Mouse (Mus musculus): ENCODE measurements around the gene Aqp6. TPM values are rescaled to one million over a fixed set of nuclear protein-coding genes. Genes with fewer than 3 reads are reported as not detected.

The Aqp6 gene
- total RNA-seq, 2 experiments from 2014 or later: 0.25 TPM; not detected in 1

- no peak for DNase-seq
These were observed 1.7 kb upstream of the Aqp6 start for GRCm38 (mm10) chr15:99599245-99600070.

GRCm38 (mm10) chr15:99601823-99602120 lies 572 bp downstream of the Aqp6 start:
- no peak for DNase-seq

- no peak for DNase-seq
These were observed 1.1 kb downstream of the Aqp6 start for GRCm38 (mm10) chr15:99602206-99602820.

- no peak for DNase-seq
These were observed 2.0 kb downstream of the Aqp6 start for GRCm38 (mm10) chr15:99603216-99603615.

GRCm38 (mm10) chr15:99605595-99605994 lies 4.4 kb downstream of the Aqp6 start:
- no peak for DNase-seq

GRCm38 (mm10) chr15:99606515-99606914 lies 5.3 kb downstream of the Aqp6 start:
- no peak for DNase-seq

- DNase-seq: no peak
These were observed 6.4 kb downstream of the Aqp6 start for GRCm38 (mm10) chr15:99607388-99608113.

- no peak for DNase-seq
These were observed 7.4 kb downstream of the Aqp6 start for GRCm38 (mm10) chr15:99608382-99609125.

GRCm38 (mm10) chr15:99611563-99611962 lies 10.4 kb downstream of the Aqp6 start:
- DNase-seq: no peak

GRCm38 (mm10) chr15:99614273-99614672 lies 13.1 kb downstream of the Aqp6 start:
- DNase-seq: no peak

GRCm38 (mm10) chr15:99614753-99615152 lies 13.6 kb downstream of the Aqp6 start:
- peak; percentile 28 to 38 for DNase-seq

GRCm38 (mm10) chr15:99615246-99615645 lies 14.0 kb downstream of the Aqp6 start:
- DNase-seq: no peak

- no peak for DNase-seq
These were observed 17.4 kb downstream of the Aqp6 start for GRCm38 (mm10) chr15:99618595-99618994.

GRCm38 (mm10) chr15:99619821-99620220 lies 18.6 kb downstream of the Aqp6 start:
- no peak for DNase-seq

- no peak for DNase-seq
These were observed 20.9 kb downstream of the Aqp6 start for GRCm38 (mm10) chr15:99622063-99622462.

GRCm38 (mm10) chr15:99631618-99632017 lies 30.4 kb downstream of the Aqp6 start:
- DNase-seq: no peak

- DNase-seq: peak in 1 of 2 experiments; percentile 12
These were observed 33.5 kb downstream of the Aqp6 start for GRCm38 (mm10) chr15:99634702-99635101.

- no peak for DNase-seq
These were observed 36.4 kb downstream of the Aqp6 start for GRCm38 (mm10) chr15:99637405-99638123.

- no peak for DNase-seq
These were observed 36.9 kb downstream of the Aqp6 start for GRCm38 (mm10) chr15:99638124-99638485.

- no peak for DNase-seq
These were observed 41.4 kb downstream of the Aqp6 start for GRCm38 (mm10) chr15:99642622-99643021.

GRCm38 (mm10) chr15:99643832-99644231 lies 42.6 kb downstream of the Aqp6 start:
- DNase-seq: no peak

GRCm38 (mm10) chr15:99644776-99645175 lies 43.6 kb downstream of the Aqp6 start:
- DNase-seq: peak; percentile 13 to 28

Measured in heart, adult 18-20 months (tissue).